Mouse (Mus musculus) CH12.LX (cell line): Measurements from ENCODE around the gene Ccdc51.

ENCODE experiments used
- CHD1 ChIP-seq: IDR thresholded peaks from 2 replicates; pipeline ENCODE4 v1.6.1; 2012; ENCODE audit warnings: low read depth, low read length, improper control_type of control experiment, inconsistent platforms
- CHD2 ChIP-seq: IDR thresholded peaks from 2 replicates; pipeline ENCODE4 v1.6.1; 2011; ENCODE audit warnings: low read length, improper control_type of control experiment
- CTCF ChIP-seq, 2 experiments: IDR thresholded peaks in 1 of 2; conservative IDR thresholded peaks in 1 of 2; 2 replicates each; pipeline ENCODE4 v1.5.1; 2011 to 2012; ENCODE audit warnings: low read depth in 2 of 2, low read length in 2 of 2, improper control_type of control experiment in 1 of 2, inconsistent platforms in 1 of 2, mild to moderate bottlenecking in 1 of 2, moderate library complexity in 1 of 2
- GABPA ChIP-seq: IDR thresholded peaks from 2 replicates; pipeline ENCODE4 v1.6.1; 2012; ENCODE audit warnings: low read depth, low read length, improper control_type of control experiment, inconsistent platforms; ENCODE audit not compliant: insufficient replicate concordance
- HCFC1 ChIP-seq: IDR thresholded peaks from 2 replicates; pipeline ENCODE4 v1.6.1; 2012; ENCODE audit warnings: low read depth, mild to moderate bottlenecking, inconsistent platforms, low read length, improper control_type of control experiment
- MAX ChIP-seq: IDR thresholded peaks from 2 replicates; pipeline ENCODE4 v1.6.1; 2011; ENCODE audit warnings: low read length, improper control_type of control experiment
- POLR2A ChIP-seq: IDR thresholded peaks from 2 replicates; pipeline ENCODE4 v1.6.1; 2011; ENCODE audit warnings: low read depth, mild to moderate bottlenecking, improper control_type of control experiment, low read length
- POLR2AphosphoS2 ChIP-seq: IDR thresholded peaks from 2 replicates; pipeline ENCODE4 v1.6.1; 2011; ENCODE audit warnings: low read depth, low read length, improper control_type of control experiment
- ZC3H11A ChIP-seq: IDR thresholded peaks from 2 replicates; pipeline ENCODE4 v1.6.1; 2012; ENCODE audit warnings: low read depth, mild to moderate bottlenecking, inconsistent platforms, low read length, improper control_type of control experiment

DNA sequence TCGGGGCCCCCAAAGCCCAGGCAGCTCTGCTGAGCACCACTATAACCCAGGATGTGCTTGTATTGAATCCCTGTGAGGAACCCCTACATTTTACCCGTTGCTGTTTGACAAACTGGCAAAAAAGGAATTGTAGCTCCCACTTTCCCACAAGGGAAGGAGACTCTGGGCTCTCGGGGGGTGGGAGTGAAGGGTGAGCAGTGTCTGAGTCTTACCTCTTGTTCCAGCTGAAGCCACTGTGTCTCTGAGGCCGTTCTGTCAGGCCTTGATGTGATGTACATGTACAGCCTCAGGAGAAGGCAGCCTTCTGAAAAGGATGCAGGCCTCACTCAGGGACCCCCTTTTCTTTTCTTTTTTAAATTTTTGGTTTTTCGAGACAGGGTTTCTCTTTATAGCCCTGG lies 21.4 kb upstream of the Ccdc51 start:
- no peak for TF ChIP-seq CHD1
- no peak for TF ChIP-seq ZC3H11A
- TF ChIP-seq GABPA, result no peak
- TF ChIP-seq POLR2AphosphoS2, result no peak
- no peak for TF ChIP-seq MAX
- no peak for TF ChIP-seq CTCF (conservative IDR thresholded peaks at IDR 0.05 in 1 of 2, IDR thresholded peaks at IDR 0.05 in 1 of 2; ENCODE audit: low read depth in 2 of 2, low read length in 2 of 2)
- TF ChIP-seq CHD2, result no peak
- TF ChIP-seq HCFC1, result no peak
- no peak for TF ChIP-seq POLR2A
